ENCODE assay signal across 22 mouse cellular contexts in genomic region chr19:35128104-35128503, GRCm38 (mm10).
DNase-seq lines count a peak whose midpoint lies in the region; ATAC-seq and TF ChIP-seq lines count a peak whose summit lies in the region.
"Had no signal": no experiment of that assay in that cellular context is flagged by ENCODE, and none has a peak within 500 bp of the region (broad histone marks: within the 10 kb centered on the region; RNA-seq: fewer than 3 reads in every experiment).

No protein-coding gene starts in this region.

- no peak overlapping the region for H3K4me2 ChIP-seq in kidney, postnatal 0 days (ENCODE audit: low read length)
- H3K4me2 ChIP-seq in liver, embryonic 11.5 days, result no peak overlapping the region
- H3K4me2 ChIP-seq: embryonic facial prominence, embryonic 12.5 days; forebrain, embryonic 15.5 days; heart, embryonic 13.5 days; hindbrain, embryonic 12.5 days had no signal

- intact Hi-C loops in heart, postnatal 10 days (cut with DNase I), result loop anchor here (5.0 kb wide), 1 partner anchor 136 kb away; no protein-coding TSS in a partner anchor

- no peak for ATAC-seq in kidney, postnatal 0 days (replicated peaks; ENCODE audit: low FRiP score, low read depth)
- ATAC-seq in Patski, result peak; percentile 68
- no peak for ATAC-seq in liver, embryonic 11.5 days (replicated peaks; ENCODE audit: low FRiP score)
- ATAC-seq: forebrain, embryonic 15.5 days; hindbrain, embryonic 16.5 days; inflammation-experienced regulatory T-cells, adult 6 months had no signal

- no peak for DNase-seq in kidney, postnatal 0 days (ENCODE audit: low spot score)
- no peak for DNase-seq in kidney, adult 11 months
- peak; percentile 63 for DNase-seq in 416B (ENCODE audit: low read depth)
- DNase-seq in Patski (ENCODE audit: low read depth, low spot score), result peak; percentile 24
- DNase-seq in testis, postnatal 10 days (ENCODE audit: low spot score), result no peak
- DNase-seq in liver, embryonic 11.5 days (ENCODE audit: low spot score), result no peak
- DNase-seq in heart, postnatal 10 days, result no peak
- DNase-seq: adrenal gland, adult 2 months; adrenal gland, postnatal 36 days; cerebellum, adult 11 months; cerebellum, adult 8-10 months; cerebellum, postnatal 14 days; gastrocnemius, postnatal 36 days; heart, adult 11 months; heart, postnatal 4 days had no signal

- H3K9me3 ChIP-seq in kidney, postnatal 0 days (replicated peaks; ENCODE audit: low read length), result no peaks in the 10 kb centered on the region
- H3K9me3 ChIP-seq in liver, embryonic 11.5 days (ENCODE audit: control insufficient read depth, low read length), result no peaks in the 10 kb centered on the region
- H3K9me3 ChIP-seq: embryonic facial prominence, embryonic 12.5 days; forebrain, embryonic 15.5 days; G1E; heart, embryonic 13.5 days; hindbrain, embryonic 12.5 days had no signal

- CTCF ChIA-PET in Patski (lab: Charles Lee), result interaction anchor here (1.7 kb wide), 1 partner anchor 10 kb away, joined by 3 read pairs; no protein-coding TSS in a partner anchor

- H3K4me3 ChIP-seq in kidney, postnatal 0 days (replicated peaks; ENCODE audit: low read depth, low read length), result no peak overlapping the region
- no peak overlapping the region for H3K4me3 ChIP-seq in liver, embryonic 11.5 days (ENCODE audit: low read depth, low read length)
- H3K4me3 ChIP-seq: embryonic facial prominence, embryonic 12.5 days; forebrain, embryonic 15.5 days; heart, embryonic 13.5 days; hindbrain, embryonic 12.5 days had no signal

- 78% methylated on average over 3 of the region's 3 CpGs for WGBS in kidney, postnatal 0 days
- 73% methylated on average over 3 of the region's 3 CpGs for WGBS in liver, embryonic 11.5 days

- no peaks in the 10 kb centered on the region for H3K4me1 ChIP-seq in kidney, postnatal 0 days (replicated peaks; ENCODE audit: insufficient read depth, low read length)
- H3K4me1 ChIP-seq in liver, embryonic 11.5 days (replicated peaks; ENCODE audit: control insufficient read depth, insufficient read depth, low read length), result no peaks in the 10 kb centered on the region
- H3K4me1 ChIP-seq: embryonic facial prominence, embryonic 12.5 days; forebrain, embryonic 15.5 days; heart, embryonic 13.5 days; hindbrain, embryonic 12.5 days had no signal

- H3K36me3 ChIP-seq in kidney, postnatal 0 days (ENCODE audit: insufficient read depth, low read length), result no peaks in the 10 kb centered on the region
- H3K36me3 ChIP-seq in liver, embryonic 11.5 days (ENCODE audit: control insufficient read depth, insufficient read depth, low read length), result no peaks in the 10 kb centered on the region
- H3K36me3 ChIP-seq: embryonic facial prominence, embryonic 12.5 days; forebrain, embryonic 15.5 days; G1E; heart, embryonic 13.5 days; hindbrain, embryonic 12.5 days had no signal

- no peak overlapping the region for H3K9ac ChIP-seq in kidney, postnatal 0 days (ENCODE audit: low read depth, low read length)
- H3K9ac ChIP-seq in liver, embryonic 11.5 days (ENCODE audit: low read depth, low read length), result no peak overlapping the region
- H3K9ac ChIP-seq: embryonic facial prominence, embryonic 12.5 days; forebrain, embryonic 15.5 days; heart, embryonic 13.5 days; hindbrain, embryonic 12.5 days had no signal

- H3K27ac ChIP-seq in kidney, postnatal 0 days, result no peak overlapping the region
- no peak overlapping the region for H3K27ac ChIP-seq in liver, embryonic 11.5 days (ENCODE audit: low read depth, low read length)
- H3K27ac ChIP-seq: embryonic facial prominence, embryonic 12.5 days; forebrain, embryonic 15.5 days; heart, embryonic 13.5 days; hindbrain, embryonic 12.5 days had no signal

- no peaks in the 10 kb centered on the region for H3K27me3 ChIP-seq in kidney, postnatal 0 days (ENCODE audit: insufficient read depth, low read length)
- H3K27me3 ChIP-seq in Patski, result peaks cover 44% of the 10 kb centered on the region
- H3K27me3 ChIP-seq in liver, embryonic 11.5 days (replicated peaks; ENCODE audit: control insufficient read depth, insufficient read depth, low read length), result no peaks in the 10 kb centered on the region
- H3K27me3 ChIP-seq: embryonic facial prominence, embryonic 12.5 days; forebrain, embryonic 15.5 days; heart, embryonic 13.5 days; hindbrain, embryonic 12.5 days had no signal

- in situ Hi-C loops in Patski (cut with MboI; ENCODE audit: low pct_unique_long_range_greater_than_20kb), result loop anchor here (5.0 kb wide), 1 partner anchor 949 kb away; no protein-coding TSS in a partner anchor

- peak; percentile 8; the same call in 1 of the 2 replicates for TF ChIP-seq CTCF in kidney, postnatal 0 days (IDR thresholded peaks at IDR 0.05; ENCODE audit: low read depth)
- no peak for TF ChIP-seq CTCF in Patski (IDR thresholded peaks at IDR 0.05)

- POLR2A ChIA-PET in Patski (lab: Charles Lee), result no interaction called here

Comparison
In these comparisons a context has a peak if more than half of its experiments do, and no peak if none do; other contexts are left out.
1. DNase-seq: peak in 416B (single experiment) and Patski (single experiment); none in kidney, postnatal 0 days (single experiment), kidney, adult 11 months (single experiment), testis, postnatal 10 days (single experiment), liver, embryonic 11.5 days (single experiment) and heart, postnatal 10 days (0 of 2).